Mouse (Mus musculus) B cell, adult (primary cell): ENCODE measurements around the gene Lhfpl3. TPM values are rescaled to one million over a fixed set of nuclear protein-coding genes. Genes with fewer than 3 reads are reported as not detected.

ENCODE experiments used
- total RNA-seq: library from RNA; stranded (reverse); gene quantifications from 4 replicates; pipeline ENCODE4 v1.2.4, GENCODE M21; 2023; ENCODE audit not compliant: inconsistent age

Gene Lhfpl3
- total RNA-seq, result not detected in 4 replicates

DNA sequence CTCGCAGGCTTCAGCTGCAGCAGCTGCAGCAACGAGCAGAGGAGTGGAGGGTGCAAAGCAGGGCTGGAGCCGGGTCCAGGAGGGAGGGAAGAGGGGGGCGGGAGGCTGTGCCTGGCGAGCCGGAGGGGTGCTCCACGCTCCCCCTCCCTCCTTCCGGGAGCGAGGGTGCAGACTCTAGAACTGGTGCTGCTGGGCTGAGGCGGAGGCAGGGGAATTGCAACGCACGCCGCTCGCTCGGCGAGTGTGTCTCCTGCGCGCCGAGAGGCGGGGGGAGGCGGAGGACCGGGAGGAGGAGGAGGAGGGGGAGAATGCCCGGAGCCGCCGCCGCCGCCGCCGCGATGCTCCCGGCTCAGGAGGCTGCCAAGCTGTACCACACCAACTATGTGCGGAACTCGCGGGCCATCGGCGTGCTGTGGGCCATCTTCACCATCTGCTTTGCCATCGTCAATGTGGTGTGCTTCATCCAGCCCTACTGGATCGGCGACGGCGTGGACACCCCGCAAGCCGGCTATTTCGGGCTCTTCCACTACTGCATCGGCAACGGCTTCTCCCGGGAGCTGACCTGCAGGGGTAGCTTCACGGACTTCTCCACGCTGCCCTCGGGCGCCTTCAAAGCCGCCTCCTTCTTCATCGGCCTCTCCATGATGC is at the start of gene Lhfpl3:
Gene Lhfpl3, plus strand, starts transcription at position 175 of the 648 bp plus-strand sequence.

Other genes with a start within 250 kb of the Lhfpl3 start
- 16.7 to 22.7 TPM (median 21.5 TPM) in 4 replicates for gene Orc5, start 195.6 kb upstream of the Lhfpl3 start, total RNA-seq